Mouse (Mus musculus) forebrain, postnatal 0 days (tissue): ENCODE results near the gene Tsc22d4. TPM values are rescaled to one million over a fixed set of nuclear protein-coding genes. Genes with fewer than 3 reads are reported as not detected.
A peak's percentile ranks its signal among the peaks of the same experiment; 100 is the strongest.
"Not testable (repeated sequence)": the region's sequence is repeated elsewhere in the genome, so short reads cannot be mapped to it uniquely, and the experiment has no call there.

Source experiments
- ATAC-seq: fragments of 200-750 bp; cut with Nextera tagmentation; 2 replicates; pipeline ENCODE4 v1.8.0; 2017; ENCODE audit warnings: mild to moderate bottlenecking, moderate library complexity
- DNase-seq: peaks from one replicate; pipeline ENCODE4 v3.0.0-alpha.2; 2015
- H3K27ac ChIP-seq: fragments of 300-500 bp; sonication (generic); 2 replicates; pipeline ENCODE4 v1.5.1; 2014; ENCODE audit warnings: low read depth, mild to moderate bottlenecking, antibody characterized with exemption, low read length, moderate library complexity, mixed read lengths
- H3K27me3 ChIP-seq: fragments of 300-500 bp; sonication (generic); 2 replicates; pipeline ENCODE4 v1.6.1; 2014; ENCODE audit warnings: mild to moderate bottlenecking, low read length, mixed read lengths; ENCODE audit not compliant: insufficient read depth
- H3K36me3 ChIP-seq: fragments of 300-500 bp; sonication (generic); 2 replicates; pipeline ENCODE4 v1.6.1; 2014; ENCODE audit warnings: mild to moderate bottlenecking, moderate library complexity; ENCODE audit not compliant: insufficient read depth
- H3K4me1 ChIP-seq: fragments of 300-500 bp; sonication (generic); 2 replicates; pipeline ENCODE4 v1.6.1; 2014; ENCODE audit warnings: antibody characterized with exemption; ENCODE audit not compliant: insufficient read depth
- H3K4me2 ChIP-seq: fragments of 300-500 bp; sonication (generic); 2 replicates; pipeline ENCODE4 v1.6.1; 2014; ENCODE audit warnings: low read depth, mild to moderate bottlenecking, moderate library complexity
- H3K4me3 ChIP-seq: fragments of 300-500 bp; sonication (generic); 2 replicates; pipeline ENCODE4 v1.5.1; 2014; ENCODE audit warnings: low read depth, low read length, mixed read lengths
- H3K9ac ChIP-seq: fragments of 300-500 bp; sonication (generic); 2 replicates; pipeline ENCODE4 v1.6.1; 2014; ENCODE audit warnings: mild to moderate bottlenecking
- H3K9me3 ChIP-seq: fragments of 300-500 bp; sonication (generic); 2 replicates; pipeline ENCODE4 v1.6.1; 2016; ENCODE audit warnings: low read length
- CTCF ChIP-seq: sonication (generic); IDR thresholded peaks from 2 replicates; pipeline ENCODE4 v1.5.1; 2016; ENCODE audit warnings: antibody characterized with exemption, control low read depth, low read depth
- WGBS: fragments of 180-500 bp; shearing (Covaris S2); extraction: QIAGEN DNeasy Blood & Tissue Kit; methylation state at CpG from one replicate; pipeline ENCODE4 v1.1.7; 2014; 5-methylcytosine and 5-hydroxymethylcytosine counted together
- polyA plus RNA-seq: library from polyadenylated mRNA; unstranded; fragments of >200 nt; fragmentation: Nextera tagmentation; extraction: Ambion mirVana; gene quantifications from 2 replicates; pipeline ENCODE4 v1.2.1, GENCODE M21; 2015
- total RNA-seq: library from RNA; depleted of rRNA; stranded (reverse); fragments of >200 nt; gene quantifications from 2 replicates; pipeline ENCODE4 v1.2.3, GENCODE M21; 2014

Tsc22d4 gene
- total and polyA plus RNA-seq, 2 experiments from 2014 or later: 120 to 134 TPM

DNA sequence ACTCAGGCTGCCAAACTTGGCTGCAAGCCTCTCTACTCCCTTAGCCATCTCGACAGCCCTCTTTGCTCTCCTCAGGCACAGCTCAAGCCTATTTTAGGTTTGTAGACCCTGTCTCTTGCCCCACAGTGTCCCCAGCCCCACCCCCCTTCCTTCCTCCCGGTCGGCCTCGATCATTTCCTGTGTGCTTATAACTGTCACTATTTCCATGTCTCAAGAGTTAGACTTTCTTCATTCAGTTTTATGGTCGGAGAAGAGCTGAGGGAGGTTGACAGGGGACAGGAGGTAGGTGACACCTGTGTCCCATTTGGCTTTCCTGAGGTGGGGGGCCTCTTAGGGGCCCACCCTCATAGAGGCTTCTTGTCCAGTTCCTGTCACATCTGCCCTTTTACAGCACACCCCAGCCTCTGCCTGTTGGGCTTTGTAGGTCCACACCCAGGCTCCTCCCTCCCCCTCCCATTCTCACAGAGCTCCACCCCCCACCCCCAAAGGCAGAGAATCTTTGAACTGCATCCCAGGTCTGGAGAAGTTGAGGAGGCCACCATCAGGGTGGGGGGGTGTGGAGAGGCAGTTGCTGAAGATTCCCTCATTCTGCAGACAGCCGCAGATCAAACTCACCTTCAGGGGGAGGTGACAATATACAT is 3.8 kb downstream of the Tsc22d4 start:
- Histone ChIP-seq H3K27me3 (no peaks in the 10 kb centered on the region), H3K36me3 (peaks cover 24% of the 10 kb centered on the region), H3K9ac (no peak overlapping the region), H3K4me3 (no peak overlapping the region), H3K4me2 (no peak overlapping the region), H3K4me1 (peaks cover 6% of the 10 kb centered on the region; the same call in 1 of the 2 replicates), H3K9me3 (no peaks in the 10 kb centered on the region), H3K27ac (no peak overlapping the region)
- no peak for TF ChIP-seq CTCF
- DNase-seq (no peak), ATAC-seq (no peak)
- WGBS: 79% methylated on average over 6 of the region's 6 CpGs

DNA sequence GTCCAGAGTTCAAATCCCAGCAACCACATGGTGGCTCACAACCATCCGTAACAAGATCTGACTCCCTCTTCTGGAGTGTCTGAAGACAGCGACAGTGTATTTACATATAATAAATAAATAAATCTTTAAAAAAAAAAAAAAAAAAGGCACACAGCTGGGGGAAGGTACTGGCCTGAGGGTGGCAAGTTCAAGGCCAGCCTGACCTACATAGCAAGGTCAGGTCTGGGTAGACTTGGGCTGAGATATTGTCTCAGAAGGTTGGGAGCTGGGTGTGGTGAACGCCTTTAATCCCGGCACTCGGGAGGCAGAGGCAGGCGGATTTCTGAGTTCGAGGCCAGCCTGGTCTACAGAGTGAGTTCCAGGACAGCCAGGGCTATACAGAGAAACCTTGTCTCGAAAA is 4.7 kb downstream of the Tsc22d4 start:
- H3K27ac ChIP-seq, H3K27me3 ChIP-seq, H3K9ac ChIP-seq, H3K4me2 ChIP-seq, ATAC-seq, H3K9me3 ChIP-seq, H3K4me1 ChIP-seq, H3K4me3 ChIP-seq, DNase-seq: not testable (repeated sequence)
- WGBS: 94% methylated on average over 6 of the region's 8 CpGs
- H3K36me3 ChIP-seq: peaks cover 24% of the 10 kb centered on the region

DNA sequence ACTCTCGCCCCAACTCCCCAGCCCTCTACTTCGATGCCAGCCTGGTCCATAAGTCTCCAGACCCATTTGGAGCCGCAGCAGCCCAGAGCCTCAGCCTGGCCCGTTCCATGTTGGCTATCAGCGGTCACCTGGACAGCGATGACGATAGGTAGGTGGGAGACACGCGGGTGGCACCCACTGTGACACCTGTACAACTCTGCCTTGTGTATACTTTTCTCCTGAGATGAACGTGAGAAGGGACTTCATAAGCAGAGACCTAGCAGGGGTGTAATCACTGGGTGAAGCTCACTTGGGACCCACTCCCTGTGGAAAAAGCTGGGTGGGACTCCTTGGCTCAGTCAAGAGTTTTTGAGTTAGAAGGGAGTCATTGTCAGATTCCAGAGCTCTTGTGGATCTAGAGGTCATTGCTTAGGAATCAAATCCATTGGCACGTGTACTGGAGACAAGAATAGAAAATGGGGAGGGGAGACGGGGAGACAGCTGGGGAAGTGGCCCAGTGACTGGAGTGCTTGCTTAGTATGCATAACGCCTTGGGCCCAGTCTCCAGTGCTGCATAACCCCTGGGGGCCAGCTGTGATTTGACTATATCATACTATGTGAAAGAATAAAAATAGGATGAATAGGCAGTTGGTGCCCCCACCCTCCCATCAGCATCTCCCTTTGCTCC is 5.8 kb downstream of the Tsc22d4 start:
- no peak overlapping the region for H3K27ac ChIP-seq
- WGBS: 87% methylated on average over 13 of the region's 13 CpGs
- H3K36me3 ChIP-seq: peaks cover 24% of the 10 kb centered on the region
- H3K27me3 ChIP-seq: no peaks in the 10 kb centered on the region
- DNase-seq (no peak), ATAC-seq (no peak)
- no peak overlapping the region for H3K4me2 ChIP-seq
- no peaks in the 10 kb centered on the region for H3K9me3 ChIP-seq
- no peak for TF ChIP-seq CTCF
- H3K9ac ChIP-seq: no peak overlapping the region
- H3K4me1 ChIP-seq: peaks cover 3% of the 10 kb centered on the region; the same call in 1 of the 2 replicates
- no peak overlapping the region for H3K4me3 ChIP-seq

DNA sequence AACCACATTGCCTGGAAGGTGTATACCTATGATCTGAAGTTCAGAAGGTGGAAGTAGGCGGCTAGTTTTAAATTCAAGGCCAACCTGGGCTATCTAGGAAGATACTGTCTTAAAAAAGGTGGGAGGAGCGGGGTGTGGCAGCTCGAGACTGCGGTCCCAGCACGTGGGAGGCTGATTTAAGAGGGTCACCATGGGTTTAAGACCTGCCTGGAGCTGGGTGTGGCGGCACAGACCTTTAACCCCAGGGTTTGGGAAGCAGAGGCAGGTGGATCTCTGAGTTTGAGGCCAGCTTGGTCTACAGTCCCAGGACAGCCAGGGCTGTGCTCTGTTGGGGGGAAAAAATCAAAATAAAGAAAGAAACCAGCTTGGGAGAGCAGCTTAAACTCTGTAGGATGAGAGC is 6.5 kb downstream of the Tsc22d4 start:
- ATAC-seq: no peak
- TF ChIP-seq CTCF: no peak
- no peaks in the 10 kb centered on the region; the same call in 1 of the 2 replicates for H3K4me1 ChIP-seq
- no peak overlapping the region for H3K4me3 ChIP-seq
- no peak overlapping the region for H3K4me2 ChIP-seq
- peaks cover 24% of the 10 kb centered on the region for H3K36me3 ChIP-seq
- H3K27me3 ChIP-seq: no peaks in the 10 kb centered on the region
- no peaks in the 10 kb centered on the region for H3K9me3 ChIP-seq
- WGBS: 90% methylated on average over 6 of the region's 6 CpGs
- DNase-seq: no peak
- H3K9ac ChIP-seq: no peak overlapping the region
- H3K27ac ChIP-seq: no peak overlapping the region

DNA sequence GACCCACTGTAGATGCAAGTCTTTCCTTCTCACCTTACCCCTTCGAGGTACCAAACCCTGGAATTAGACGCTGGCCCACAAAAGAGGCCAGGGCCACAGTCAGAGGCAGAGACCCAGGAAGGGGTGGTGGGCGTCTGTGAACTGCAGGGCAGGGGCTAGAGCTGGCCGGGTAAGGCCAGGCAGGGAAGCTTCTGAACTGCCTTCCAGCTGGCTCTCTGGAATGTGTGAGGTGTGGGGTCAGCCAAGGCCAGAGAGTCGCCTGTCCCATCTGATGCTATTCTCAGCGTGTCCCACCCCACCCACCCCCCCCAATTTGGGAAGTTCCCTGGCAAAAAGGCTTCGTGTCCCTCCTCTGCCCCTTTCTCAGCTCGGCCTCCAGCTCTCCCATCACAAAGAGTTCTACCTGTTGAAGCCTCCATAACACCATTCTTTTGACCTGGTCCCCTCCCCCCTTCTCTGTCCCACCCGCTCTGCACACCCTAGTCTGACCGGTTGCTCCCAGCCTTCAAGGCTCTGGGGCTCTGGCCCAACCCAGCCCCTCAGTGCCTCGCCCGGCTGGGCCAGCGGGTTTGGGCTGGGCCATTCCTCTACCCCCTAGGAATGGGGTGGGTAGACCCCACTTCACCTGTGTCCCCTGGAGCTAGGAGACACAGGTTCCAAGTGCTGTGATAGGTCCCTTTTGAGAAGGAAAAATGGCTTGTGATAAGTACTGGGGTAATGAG is 7.7 kb downstream of the Tsc22d4 start:
- Histone ChIP-seq H3K9ac (no peak overlapping the region), H3K9me3 (no peaks in the 10 kb centered on the region), H3K4me2 (no peak overlapping the region), H3K4me1 (0 out of 2 replicates have a peak, but pooled peaks cover 3% of the 10 kb centered on the region), H3K27ac (no peak overlapping the region), H3K4me3 (no peak overlapping the region), H3K27me3 (no peaks in the 10 kb centered on the region), H3K36me3 (peaks cover 24% of the 10 kb centered on the region)
- 85% methylated on average over 13 of the region's 13 CpGs for WGBS
- DNase-seq (no peak), ATAC-seq (no peak)
- TF ChIP-seq CTCF: no peak

DNA sequence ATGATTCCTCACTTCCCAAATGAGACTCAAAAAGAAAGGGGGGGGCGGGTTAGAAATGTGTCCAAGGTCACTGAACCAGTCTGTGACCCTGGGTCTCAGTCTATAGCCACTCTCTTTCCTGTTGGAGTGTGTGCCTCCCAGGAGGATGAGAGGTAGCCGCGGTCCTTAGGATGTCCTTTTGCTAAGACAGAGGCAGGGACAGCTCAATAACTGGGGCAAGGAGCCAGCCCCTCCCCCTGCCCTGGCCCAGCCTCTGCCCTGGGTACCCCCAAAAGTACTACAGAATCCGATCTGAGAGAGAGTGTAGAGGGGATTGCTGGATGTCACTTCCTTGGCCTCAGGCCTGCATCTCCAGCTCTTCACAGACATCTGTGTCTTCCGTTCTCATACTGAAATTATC is 9.9 kb downstream of the Tsc22d4 start:
- no peak for ATAC-seq
- peak overlapping the region; percentile 36; the same call in 1 of the 2 replicates for H3K27ac ChIP-seq
- no peak for TF ChIP-seq CTCF
- 0 out of 2 replicates have a peak, but pooled peaks cover 3% of the 10 kb centered on the region for H3K4me1 ChIP-seq
- 67% methylated on average over 5 of the region's 5 CpGs for WGBS
- H3K4me2 ChIP-seq: no peak overlapping the region
- H3K4me3 ChIP-seq: no peak overlapping the region
- DNase-seq: no peak
- no peaks in the 10 kb centered on the region for H3K27me3 ChIP-seq
- H3K9ac ChIP-seq: no peak overlapping the region
- H3K36me3 ChIP-seq: peaks cover 24% of the 10 kb centered on the region
- no peaks in the 10 kb centered on the region for H3K9me3 ChIP-seq

DNA sequence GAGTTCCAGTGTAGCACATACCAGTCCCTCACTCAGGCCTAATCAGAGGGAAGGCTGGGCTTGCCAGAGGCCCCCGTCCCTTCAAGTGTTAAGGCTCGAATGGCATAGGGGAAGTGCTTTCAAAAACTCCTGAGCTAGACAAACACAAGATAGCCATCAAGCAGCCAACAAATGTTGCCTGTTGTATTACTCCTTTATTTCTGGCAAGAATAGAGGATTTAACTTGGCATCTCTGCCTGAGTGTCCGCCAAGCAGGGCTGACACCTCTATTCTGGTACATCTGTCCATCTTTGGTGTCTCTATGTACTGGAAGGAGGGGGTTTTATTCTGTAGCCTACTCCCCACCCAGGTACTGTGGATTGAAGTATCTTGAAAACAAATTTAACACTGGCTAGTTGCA is 10.6 kb downstream of the Tsc22d4 start:
- Histone ChIP-seq H3K9me3 (no peaks in the 10 kb centered on the region), H3K27me3 (no peaks in the 10 kb centered on the region), H3K9ac (no peak overlapping the region), H3K36me3 (peaks cover 21% of the 10 kb centered on the region), H3K4me1 (0 out of 2 replicates have a peak, but pooled peaks cover 3% of the 10 kb centered on the region), H3K4me2 (no peak overlapping the region), H3K27ac (no peak overlapping the region), H3K4me3 (no peak overlapping the region)
- TF ChIP-seq CTCF: no peak
- WGBS: 31% methylated on average over 3 of the region's 3 CpGs
- ATAC-seq: no peak
- no peak for DNase-seq
